Mouse (Mus musculus): ENCODE results near the gene Mgst2. TPM values are rescaled to one million over a fixed set of nuclear protein-coding genes. Genes with fewer than 3 reads are reported as not detected.

Gene Mgst2
- total and polyA plus RNA-seq, 3 experiments, result 48.8 to 147 (median 76.0) TPM

- no peak for DNase-seq (ENCODE audit: extremely low read depth)
- no peak for TF ChIP-seq BHLHE40 (IDR thresholded peaks at IDR 0.05; ENCODE audit: low read depth, low read length)
- TF ChIP-seq TCF12 (IDR thresholded peaks at IDR 0.05; ENCODE audit: low read depth, low read length), result no peak
- TF ChIP-seq CTCF (conservative IDR thresholded peaks at IDR 0.05 in 1 of 2, IDR thresholded peaks at IDR 0.05 in 1 of 2; ENCODE audit: low read depth in 2 of 2, low read length in 2 of 2), result no peak
- TF ChIP-seq GABPA (IDR thresholded peaks at IDR 0.05; ENCODE audit: insufficient replicate concordance, low read depth, low read length), result no peak
- no peak for TF ChIP-seq POLR2AphosphoS2 (IDR thresholded peaks at IDR 0.05; ENCODE audit: low read depth, low read length)
- no peak for TF ChIP-seq ELF1 (IDR thresholded peaks at IDR 0.05; ENCODE audit: low read depth, low read length)
- TF ChIP-seq JUN (IDR thresholded peaks at IDR 0.05; ENCODE audit: insufficient read depth, low read depth, low read length), result no peak
- no peak for TF ChIP-seq RCOR1 (conservative IDR thresholded peaks at IDR 0.05; ENCODE audit: low read depth, low read length)
- dilution Hi-C loops (cut with MboI; ENCODE audit: extremely low pct_ligation_motif_present, extremely low pct_unique_long_range_greater_than_20kb, low sequenced_read_pairs) (no loop called here), in situ Hi-C loops (cut with MboI; ENCODE audit: low pct_ligation_motif_present, low pct_unique_long_range_greater_than_20kb, low sequenced_read_pairs) (no loop called here)
- Histone ChIP-seq H3K4me1 (ENCODE audit: control insufficient read depth in 1 of 2, insufficient read depth in 2 of 2) (peaks cover 2 to 6% of the 10 kb centered on the region in 2 experiments), H3K4me3 (replicated peaks in 1 of 3; ENCODE audit: low read depth in 2 of 3, low read length in 2 of 3, poor library complexity in 1 of 3) (no peak overlapping the region), H3K4me2 (ENCODE audit: insufficient read depth, low read depth, poor library complexity, severe bottlenecking) (no peak overlapping the region), H3K27me3 (replicated peaks) (no peaks in the 10 kb centered on the region), H3K9ac (ENCODE audit: insufficient read depth, low read depth) (no peak overlapping the region), H3K9me3 (replicated peaks; ENCODE audit: low read length) (no peaks in the 10 kb centered on the region), H3K36me3 (replicated peaks in 1 of 2; ENCODE audit: control insufficient read depth in 1 of 2, insufficient read depth in 1 of 2, low read length in 1 of 2) (peaks cover 0 to 3% of the 10 kb centered on the region in 2 experiments), H3K27ac (ENCODE audit: insufficient read depth, low read depth) (no peak overlapping the region), H3K79me2 (replicated peaks; ENCODE audit: control insufficient read depth, extremely low read depth, insufficient read depth, poor library complexity, severe bottlenecking) (no peaks in the 10 kb centered on the region)
Measured at GRCm38 (mm10) chr3:51695713-51696112, 35.6 kb downstream of the Mgst2 start.

- dilution Hi-C loops (cut with MboI; ENCODE audit: extremely low pct_ligation_motif_present, extremely low pct_unique_long_range_greater_than_20kb, low sequenced_read_pairs), result no loop called here
- H3K9ac ChIP-seq (ENCODE audit: insufficient read depth, low read depth), result no peak overlapping the region
Measured at GRCm38 (mm10) chr3:51697931-51698330, 37.8 kb downstream of the Mgst2 start.

GRCm38 (mm10) chr3:51700123-51700522 lies 40.0 kb downstream of the Mgst2 start:
- Histone ChIP-seq H3K36me3 (replicated peaks in 1 of 2; ENCODE audit: control insufficient read depth in 1 of 2, insufficient read depth in 1 of 2, low read length in 1 of 2) (no peaks in the 10 kb centered on the region), H3K4me1 (ENCODE audit: control insufficient read depth in 1 of 2, insufficient read depth in 2 of 2) (peaks cover 5 to 16% of the 10 kb centered on the region in 2 experiments; a peak in 3 of 4 replicates), H3K9ac (ENCODE audit: insufficient read depth, low read depth) (no peak overlapping the region), H3K4me2 (ENCODE audit: insufficient read depth, low read depth, poor library complexity, severe bottlenecking) (no peak overlapping the region), H3K27me3 (replicated peaks) (no peaks in the 10 kb centered on the region), H3K27ac (ENCODE audit: insufficient read depth, low read depth) (no peak overlapping the region), H3K4me3 (replicated peaks in 1 of 3; ENCODE audit: low read depth in 2 of 3, low read length in 2 of 3, poor library complexity in 1 of 3) (no peak overlapping the region), H3K79me2 (replicated peaks; ENCODE audit: control insufficient read depth, extremely low read depth, insufficient read depth, poor library complexity, severe bottlenecking) (no peaks in the 10 kb centered on the region), H3K9me3 (replicated peaks; ENCODE audit: low read length) (peaks cover under 1% of the 10 kb centered on the region)
- no peak for DNase-seq (ENCODE audit: extremely low read depth)
- TF ChIP-seq MYC (IDR thresholded peaks at IDR 0.05; ENCODE audit: low read depth, low read length), result no peak
- no peak for TF ChIP-seq ZC3H11A (IDR thresholded peaks at IDR 0.05; ENCODE audit: low read depth, low read length)
- no peak for TF ChIP-seq HCFC1 (IDR thresholded peaks at IDR 0.05; ENCODE audit: low read depth, low read length)
- TF ChIP-seq CHD2 (IDR thresholded peaks at IDR 0.05; ENCODE audit: low read length), result no peak
- TF ChIP-seq USF2 (conservative IDR thresholded peaks at IDR 0.05; ENCODE audit: low read depth, low read length), result no peak
- no peak for TF ChIP-seq ZMIZ1 (IDR thresholded peaks at IDR 0.05; ENCODE audit: low read depth, low read length)
- TF ChIP-seq JUN (IDR thresholded peaks at IDR 0.05; ENCODE audit: insufficient read depth, low read depth, low read length), result no peak
- TF ChIP-seq JUND (conservative IDR thresholded peaks at IDR 0.05; ENCODE audit: low read depth, low read length), result no peak
- no peak for TF ChIP-seq BHLHE40 (IDR thresholded peaks at IDR 0.05; ENCODE audit: low read depth, low read length)
- no peak for TF ChIP-seq SIN3A (IDR thresholded peaks at IDR 0.05; ENCODE audit: low read length)
- no peak for TF ChIP-seq MXI1 (IDR thresholded peaks at IDR 0.05; ENCODE audit: low read depth, low read length)
- no peak for TF ChIP-seq UBTF (IDR thresholded peaks at IDR 0.05; ENCODE audit: low read depth, low read length)
- TF ChIP-seq IRF4 (IDR thresholded peaks at IDR 0.05; ENCODE audit: low read depth, low read length), result no peak
- no peak for TF ChIP-seq NELFE (IDR thresholded peaks at IDR 0.05; ENCODE audit: low read depth, low read length)
- TF ChIP-seq SMC3 (IDR thresholded peaks at IDR 0.05; ENCODE audit: low read depth, low read length), result no peak
- no peak for TF ChIP-seq MAFK (IDR thresholded peaks at IDR 0.05; ENCODE audit: insufficient replicate concordance, low read length)
- no peak for TF ChIP-seq MEF2A (IDR thresholded peaks at IDR 0.05; ENCODE audit: borderline replicate concordance, low read depth, low read length)
- TF ChIP-seq CHD1 (IDR thresholded peaks at IDR 0.05; ENCODE audit: low read depth, low read length), result no peak
- TF ChIP-seq TCF12 (IDR thresholded peaks at IDR 0.05; ENCODE audit: low read depth, low read length), result no peak
- dilution Hi-C loops (cut with MboI; ENCODE audit: extremely low pct_ligation_motif_present, extremely low pct_unique_long_range_greater_than_20kb, low sequenced_read_pairs) (no loop called here), in situ Hi-C loops (cut with MboI; ENCODE audit: low pct_ligation_motif_present, low pct_unique_long_range_greater_than_20kb, low sequenced_read_pairs) (loop anchor here (5.0 to 25.0 kb wide), 3 partner anchors 312 to 545 kb away; no protein-coding TSS in a partner anchor)

More at GRCm38 (mm10) chr3:51697931-51698330, 37.8 kb downstream of the Mgst2 start:
- Histone ChIP-seq H3K27me3 (replicated peaks) (no peaks in the 10 kb centered on the region), H3K4me1 (ENCODE audit: control insufficient read depth in 1 of 2, insufficient read depth in 2 of 2) (peaks cover 5 to 16% of the 10 kb centered on the region in 2 experiments; a peak in 3 of 4 replicates), H3K9me3 (replicated peaks; ENCODE audit: low read length) (no peaks in the 10 kb centered on the region), H3K4me3 (replicated peaks in 1 of 3; ENCODE audit: low read depth in 2 of 3, low read length in 2 of 3, poor library complexity in 1 of 3) (no peak overlapping the region), H3K36me3 (replicated peaks in 1 of 2; ENCODE audit: control insufficient read depth in 1 of 2, insufficient read depth in 1 of 2, low read length in 1 of 2) (peaks cover 0 to 1% of the 10 kb centered on the region in 2 experiments), H3K79me2 (replicated peaks; ENCODE audit: control insufficient read depth, extremely low read depth, insufficient read depth, poor library complexity, severe bottlenecking) (no peaks in the 10 kb centered on the region), H3K4me2 (ENCODE audit: insufficient read depth, low read depth, poor library complexity, severe bottlenecking) (no peak overlapping the region), H3K27ac (ENCODE audit: insufficient read depth, low read depth) (no peak overlapping the region)
- TF ChIP-seq JUN (IDR thresholded peaks at IDR 0.05; ENCODE audit: insufficient read depth, low read depth, low read length) (no peak), MAX (IDR thresholded peaks at IDR 0.05; ENCODE audit: low read length) (no peak), PAX5 (IDR thresholded peaks at IDR 0.05; ENCODE audit: low read length) (no peak), EP300 (IDR thresholded peaks at IDR 0.05; ENCODE audit: low read length) (no peak), NELFE (IDR thresholded peaks at IDR 0.05; ENCODE audit: low read depth, low read length) (no peak)
- no peak for DNase-seq (ENCODE audit: extremely low read depth)
- in situ Hi-C loops (cut with MboI; ENCODE audit: low pct_ligation_motif_present, low pct_unique_long_range_greater_than_20kb, low sequenced_read_pairs), result no loop called here
